In the genomic region with DNA sequence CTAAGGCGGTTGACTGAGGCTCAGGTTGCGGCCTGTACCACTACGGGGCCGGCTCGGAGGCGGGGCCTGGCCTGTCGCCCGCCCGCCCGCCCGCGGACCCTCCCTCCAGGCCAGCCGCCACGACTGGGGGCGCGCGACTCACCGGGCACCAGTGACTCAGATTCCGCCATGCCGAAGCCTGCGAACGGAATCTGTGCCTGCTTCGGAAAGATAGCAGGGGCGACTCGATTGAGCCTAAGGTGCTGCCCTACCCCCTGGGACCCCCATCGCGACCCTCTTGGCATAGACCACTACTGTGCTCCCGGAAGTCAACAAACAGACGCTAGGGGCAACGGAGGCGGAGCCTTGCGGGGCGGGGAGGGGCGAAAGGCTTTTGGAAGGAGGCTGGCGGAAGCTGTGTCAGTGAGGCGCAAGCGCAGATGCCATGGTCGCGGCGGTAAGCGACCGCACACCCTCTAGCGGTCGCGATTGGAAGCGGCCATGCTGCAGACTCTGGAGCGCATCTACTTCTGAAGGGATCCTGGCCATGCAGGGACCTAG, we compare ENCODE assay signal across 8 mouse cellular contexts. TPM values are rescaled to one million over a fixed set of nuclear protein-coding genes. Genes with fewer than 3 reads are reported as not detected.
DNase-seq lines count a peak whose midpoint lies in the region; ATAC-seq lines count a peak whose summit lies in the region.

Gene Rpgr, minus strand, starts transcription at position 511 of the 540 bp plus-strand sequence.

- no peaks in the 10 kb centered on the region for H3K27me3 ChIP-seq in embryonic facial prominence, embryonic 10.5 days (replicated peaks; ENCODE audit: low read depth, poor library complexity, severe bottlenecking)
- H3K27me3 ChIP-seq in intestine, embryonic 16.5 days (replicated peaks; ENCODE audit: control insufficient read depth, insufficient read depth, low read length): no peaks in the 10 kb centered on the region
- no peaks in the 10 kb centered on the region for H3K27me3 ChIP-seq in midbrain, embryonic 10.5 days (ENCODE audit: low read depth, poor library complexity, severe bottlenecking)

- H3K4me3 ChIP-seq in embryonic facial prominence, embryonic 10.5 days: peak within 1 kb of the TSS; percentile 62
- H3K4me3 ChIP-seq in intestine, embryonic 16.5 days (ENCODE audit: low read length): peak within 1 kb of the TSS; percentile 58
- H3K4me3 ChIP-seq in midbrain, embryonic 10.5 days: peak within 1 kb of the TSS; percentile 63

- peaks cover 4% of the 10 kb centered on the region; the same call in 1 of the 2 replicates for H3K4me1 ChIP-seq in embryonic facial prominence, embryonic 10.5 days
- no peaks in the 10 kb centered on the region for H3K4me1 ChIP-seq in intestine, embryonic 16.5 days (ENCODE audit: control insufficient read depth, insufficient read depth, low read length)
- no peaks in the 10 kb centered on the region; the same call in 1 of the 2 replicates for H3K4me1 ChIP-seq in midbrain, embryonic 10.5 days

- peak within 1 kb of the TSS; percentile 85 for H3K27ac ChIP-seq in embryonic facial prominence, embryonic 10.5 days (replicated peaks)
- peak within 1 kb of the TSS; percentile 75 for H3K27ac ChIP-seq in intestine, embryonic 16.5 days (ENCODE audit: low read length)
- peak within 1 kb of the TSS; percentile 82 for H3K27ac ChIP-seq in midbrain, embryonic 10.5 days (replicated peaks)

- peak; percentile 95 for DNase-seq in adrenal gland, postnatal 14 days
- peak; percentile 92 for DNase-seq in embryonic facial prominence, embryonic 10.5 days (ENCODE audit: low spot score)
- DNase-seq in gastrocnemius, postnatal 4 days (ENCODE audit: low spot score in 2 of 2): peak; percentile 75 to 89
- DNase-seq in left cerebral cortex, postnatal 36 days (ENCODE audit: low spot score in 2 of 2): peak; percentile 85 to 86
- peak; percentile 88 for DNase-seq in midbrain, embryonic 10.5 days (ENCODE audit: low spot score)
- peak; percentile 82 for DNase-seq in right cerebral cortex, postnatal 36 days (ENCODE audit: low spot score in 2 of 2)
- DNase-seq in urinary bladder, postnatal 4 days (ENCODE audit: low spot score in 2 of 2): peak; percentile 88

- ATAC-seq in intestine, embryonic 16.5 days: peak; percentile 98

- intact Hi-C loops in left cerebral cortex, postnatal 36 days (cut with DNase I): no loop called here

- no peaks in the 10 kb centered on the region for H3K36me3 ChIP-seq in embryonic facial prominence, embryonic 10.5 days (replicated peaks)
- no peaks in the 10 kb centered on the region for H3K36me3 ChIP-seq in intestine, embryonic 16.5 days (ENCODE audit: control insufficient read depth, insufficient read depth, low read length)
- no peaks in the 10 kb centered on the region for H3K36me3 ChIP-seq in midbrain, embryonic 10.5 days

- peak within 1 kb of the TSS; percentile 36 for H3K4me2 ChIP-seq in intestine, embryonic 16.5 days (ENCODE audit: low read depth, low read length)

- 14% methylated on average over 47 of the region's 47 CpGs for WGBS in embryonic facial prominence, embryonic 10.5 days
- 16% methylated on average over 40 of the region's 47 CpGs for WGBS in intestine, embryonic 16.5 days
- 10% methylated on average over 47 of the region's 47 CpGs for WGBS in midbrain, embryonic 10.5 days

- no peaks in the 10 kb centered on the region for H3K9me3 ChIP-seq in embryonic facial prominence, embryonic 10.5 days
- no peaks in the 10 kb centered on the region for H3K9me3 ChIP-seq in intestine, embryonic 16.5 days (ENCODE audit: control insufficient read depth, low read length)
- no peaks in the 10 kb centered on the region for H3K9me3 ChIP-seq in midbrain, embryonic 10.5 days (replicated peaks)

- peak within 1 kb of the TSS; percentile 72 for H3K9ac ChIP-seq in intestine, embryonic 16.5 days (ENCODE audit: low read depth, low read length)

RNA-seq across cellular contexts. Expression of gene Rpgr, which starts in this region (rescaled TPM):
- total RNA-seq in adrenal gland, postnatal 14 days (2021): 4.5 and 4.6 TPM in 2 replicates
- 24.9 and 25.6 TPM in 2 replicates for polyA plus RNA-seq in embryonic facial prominence, embryonic 10.5 days (2016; fragmentation: Nextera tagmentation; extraction: Ambion mirVana)
- 1 to 10 TPM; 5.2 to 7.2 TPM for total RNA-seq in gastrocnemius, postnatal 4 days (2021)
- 8.9 and 11.1 TPM in 2 replicates for polyA plus RNA-seq in intestine, embryonic 16.5 days (2015; fragmentation: Nextera tagmentation; extraction: Ambion mirVana)
- total RNA-seq in left cerebral cortex, postnatal 36 days (2021): 10 to 100 TPM; 16.4 to 24.3 TPM
- 31.7 and 34.7 TPM in 2 replicates for polyA plus RNA-seq in midbrain, embryonic 10.5 days (2016; fragmentation: Nextera tagmentation; extraction: Ambion mirVana)

Comparison
In these comparisons a context has a peak if more than half of its experiments do, and no peak if none do; other contexts are left out.
1. Peak in every context shown above with its lines: DNase-seq, ATAC-seq, H3K4me3 ChIP-seq and H3K27ac ChIP-seq.